Mouse (Mus musculus): ENCODE results near the gene Pes1. TPM values are rescaled to one million over a fixed set of nuclear protein-coding genes. Genes with fewer than 3 reads are reported as not detected.

The Pes1 gene
- total RNA-seq, 4 experiments from 2014 or later = 53.4 to 60.5 (median 55.8) TPM

GRCm38 (mm10) chr11:3964416-3965172, 819 bp downstream of the Pes1 start:
- DNase-seq = no peak

GRCm38 (mm10) chr11:3969837-3970236, 6.1 kb downstream of the Pes1 start:
- no peak for DNase-seq

- DNase-seq = no peak
Measured at GRCm38 (mm10) chr11:3970361-3970760, 6.6 kb downstream of the Pes1 start.

- DNase-seq = no peak
Measured at GRCm38 (mm10) chr11:3973081-3973480, 9.3 kb downstream of the Pes1 start.

- no peak for DNase-seq
Measured at GRCm38 (mm10) chr11:3974311-3974710, 10.5 kb downstream of the Pes1 start.

- DNase-seq = no peak
Measured at GRCm38 (mm10) chr11:3976678-3977077, 12.9 kb downstream of the Pes1 start, which contains the start of gene 4930556J24Rik. Gene 4930556J24Rik, minus strand, starts transcription at chr11:3976778.

GRCm38 (mm10) chr11:3978421-3978820, 14.6 kb downstream of the Pes1 start:
- DNase-seq = no peak

- DNase-seq = no peak
Measured at GRCm38 (mm10) chr11:3981536-3981935, 17.8 kb downstream of the Pes1 start.

- no peak for DNase-seq
Measured at GRCm38 (mm10) chr11:3982275-3983209, 18.8 kb downstream of the Pes1 start.

- no peak for DNase-seq
Measured at GRCm38 (mm10) chr11:3983291-3983862, 19.6 kb downstream of the Pes1 start, which contains the start of gene Gal3st1. Gene Gal3st1, plus strand, starts transcription at chr11:3983636.

- DNase-seq = no peak
Measured at GRCm38 (mm10) chr11:3983863-3984745, 20.3 kb downstream of the Pes1 start.

GRCm38 (mm10) chr11:3989748-3990147, 26.0 kb downstream of the Pes1 start:
- no peak for DNase-seq

- DNase-seq = no peak
Measured at GRCm38 (mm10) chr11:3993132-3993531, 29.4 kb downstream of the Pes1 start.

- no peak for DNase-seq
Measured at GRCm38 (mm10) chr11:3993914-3994313, 30.1 kb downstream of the Pes1 start.

- no peak for DNase-seq
Measured at GRCm38 (mm10) chr11:3995511-3995910, 31.7 kb downstream of the Pes1 start.

GRCm38 (mm10) chr11:3996840-3997239, 33.1 kb downstream of the Pes1 start:
- no peak for DNase-seq

- no peak for DNase-seq
Measured at GRCm38 (mm10) chr11:3997978-3998720, 34.4 kb downstream of the Pes1 start.

- no peak for DNase-seq
Measured at GRCm38 (mm10) chr11:3999547-3999946, 35.8 kb downstream of the Pes1 start.

GRCm38 (mm10) chr11:4001603-4002002, 37.8 kb downstream of the Pes1 start:
- peak; percentile 26 for DNase-seq

- DNase-seq = no peak
Measured at GRCm38 (mm10) chr11:4005220-4005805, 41.5 kb downstream of the Pes1 start.

GRCm38 (mm10) chr11:4006462-4006861, 42.7 kb downstream of the Pes1 start:
- no peak for DNase-seq

All from adrenal gland, adult 8-10 months (tissue).